Mouse (Mus musculus) kidney, adult 2 months (tissue): Measurements from ENCODE around the gene Ext2. TPM values are rescaled to one million over a fixed set of nuclear protein-coding genes. Genes with fewer than 3 reads are reported as not detected.

Source experiments
- DNase-seq: peaks from one replicate; pipeline ENCODE4 v3.0.0; 2021
- H3K27ac ChIP-seq: fragments of 200-500 bp; 2 replicates; pipeline ENCODE4 v1.5.1; 2012; ENCODE audit warnings: low read depth, low read length, control low read depth, inconsistent platforms; ENCODE audit not compliant: insufficient read depth
- H3K27me3 ChIP-seq: fragments of 200-500 bp; replicated peaks from 2 replicates; pipeline ENCODE4 v1.6.1; 2012; ENCODE audit warnings: mild to moderate bottlenecking, moderate library complexity, low read length, inconsistent platforms; ENCODE audit not compliant: control insufficient read depth, insufficient read depth
- H3K36me3 ChIP-seq: fragments of 200-500 bp; 2 replicates; pipeline ENCODE4 v1.6.1; 2012; ENCODE audit warnings: mild to moderate bottlenecking, moderate library complexity, low read length, inconsistent platforms; ENCODE audit not compliant: control insufficient read depth, insufficient read depth
- H3K4me1 ChIP-seq: fragments of 200-500 bp; 2 replicates; pipeline ENCODE4 v1.6.1; 2011; ENCODE audit warnings: low read length; ENCODE audit not compliant: control insufficient read depth, insufficient read depth
- H3K4me3 ChIP-seq: fragments of 200-500 bp; 2 replicates; pipeline ENCODE4 v1.5.1; 2011; ENCODE audit warnings: mild to moderate bottlenecking, low read depth, low read length, control low read depth; ENCODE audit not compliant: insufficient read depth
- CTCF ChIP-seq: fragments of 200-500 bp; conservative IDR thresholded peaks from 2 replicates; pipeline ENCODE4 v1.5.1; 2011; ENCODE audit warnings: low read depth, mild to moderate bottlenecking, control low read depth, low read length, moderate library complexity, mixed read lengths; ENCODE audit not compliant: insufficient read depth, insufficient read length
- POLR2A ChIP-seq: fragments of 200-500 bp; IDR thresholded peaks from one replicate; pipeline ENCODE4 v1.6.1; 2011; ENCODE audit warnings: low read depth, low read length, control low read depth
- WGBS: fragments of 180-500 bp; shearing (Covaris S2); methylation state at CpG from one replicate; pipeline ENCODE4 v1.1.7; 2018; 5-methylcytosine and 5-hydroxymethylcytosine counted together
- polyA plus RNA-seq: library from polyadenylated mRNA; depleted of rRNA; stranded (reverse); fragments of >200 nt; gene quantifications from 2 replicates; pipeline ENCODE4 v1.2.3, GENCODE M21; 2012

Ext2 gene
- polyA plus RNA-seq, 1 experiment, result 46.5 TPM

- Histone ChIP-seq H3K4me1 (no peaks in the 10 kb centered on the region), H3K4me3 (no peak overlapping the region), H3K27me3 (no peaks in the 10 kb centered on the region), H3K27ac (no peak overlapping the region), H3K36me3 (no peaks in the 10 kb centered on the region)
- TF ChIP-seq POLR2A (no peak), CTCF (no peak)
- DNase-seq, result no peak
- WGBS, result 72% methylated on average over 9 of the region's 9 CpGs
Measured at GRCm38 (mm10) chr2:93719792-93720675, 102.3 kb downstream of the Ext2 start.

- Histone ChIP-seq H3K36me3 (no peaks in the 10 kb centered on the region), H3K4me1 (no peaks in the 10 kb centered on the region), H3K27me3 (no peaks in the 10 kb centered on the region), H3K27ac (no peak overlapping the region), H3K4me3 (no peak overlapping the region)
- DNase-seq, result no peak
- TF ChIP-seq POLR2A (no peak), CTCF (no peak)
Measured at GRCm38 (mm10) chr2:93713267-93713666, 109.1 kb downstream of the Ext2 start.

GRCm38 (mm10) chr2:93711460-93711859 is 110.9 kb downstream of the Ext2 start:
- no peak overlapping the region for H3K4me3 ChIP-seq
- H3K27ac ChIP-seq, result no peak overlapping the region
- WGBS, result 87% methylated on average over 3 of the region's 3 CpGs
- no peaks in the 10 kb centered on the region for H3K4me1 ChIP-seq
- no peak for DNase-seq
- no peaks in the 10 kb centered on the region for H3K36me3 ChIP-seq
- TF ChIP-seq CTCF (no peak), POLR2A (no peak)
- no peaks in the 10 kb centered on the region for H3K27me3 ChIP-seq

- 71% methylated on average over 3 of the region's 3 CpGs for WGBS
Measured at GRCm38 (mm10) chr2:93709696-93710095, 112.7 kb downstream of the Ext2 start.

GRCm38 (mm10) chr2:93709241-93709640 is 113.1 kb downstream of the Ext2 start:
- WGBS, result 79% methylated on average over 6 of the region's 6 CpGs
- Histone ChIP-seq H3K27ac (no peak overlapping the region), H3K36me3 (no peaks in the 10 kb centered on the region), H3K4me3 (no peak overlapping the region), H3K4me1 (no peaks in the 10 kb centered on the region), H3K27me3 (no peaks in the 10 kb centered on the region)
- no peak for TF ChIP-seq POLR2A
- TF ChIP-seq CTCF, result no peak
- DNase-seq, result peak; percentile 29

More at GRCm38 (mm10) chr2:93709696-93710095, 112.7 kb downstream of the Ext2 start:
- Histone ChIP-seq H3K36me3 (no peaks in the 10 kb centered on the region), H3K27me3 (no peaks in the 10 kb centered on the region), H3K4me1 (no peaks in the 10 kb centered on the region), H3K4me3 (no peak overlapping the region), H3K27ac (no peak overlapping the region)
- DNase-seq, result no peak
- TF ChIP-seq CTCF (0 out of 2 replicates have a peak, but pooled peaks have one; percentile 2), POLR2A (no peak)

GRCm38 (mm10) chr2:93706825-93707224 is 115.5 kb downstream of the Ext2 start:
- H3K27me3 ChIP-seq, result no peaks in the 10 kb centered on the region
- WGBS, result 90% methylated on average over 3 of the region's 3 CpGs
- H3K36me3 ChIP-seq, result no peaks in the 10 kb centered on the region
- no peak for DNase-seq
- no peak for TF ChIP-seq POLR2A
- TF ChIP-seq CTCF, result no peak
- no peak overlapping the region for H3K27ac ChIP-seq
- H3K4me3 ChIP-seq, result no peak overlapping the region
- no peaks in the 10 kb centered on the region for H3K4me1 ChIP-seq

- H3K27me3 ChIP-seq, result no peaks in the 10 kb centered on the region
- no peak overlapping the region for H3K27ac ChIP-seq
- 93% methylated on average over 2 of the region's 2 CpGs for WGBS
- H3K4me1 ChIP-seq, result no peaks in the 10 kb centered on the region
- H3K4me3 ChIP-seq, result no peak overlapping the region
- TF ChIP-seq CTCF, result no peak
- TF ChIP-seq POLR2A, result no peak
- H3K36me3 ChIP-seq, result no peaks in the 10 kb centered on the region
- DNase-seq, result no peak
Measured at GRCm38 (mm10) chr2:93706407-93706806, 116.0 kb downstream of the Ext2 start.
